Mouse (Mus musculus) kidney, embryonic 16.5 days (tissue): Measurements from ENCODE around the gene Vps53. TPM values are rescaled to one million over a fixed set of nuclear protein-coding genes. Genes with fewer than 3 reads are reported as not detected.

ENCODE experiments used
- ATAC-seq: fragments of 200-750 bp; cut with Nextera tagmentation; 2 replicates; pipeline ENCODE4 v1.8.0; 2017; ENCODE audit warnings: moderate TSS enrichment; ENCODE audit not compliant: low FRiP score, low TSS enrichment
- H3K27ac ChIP-seq: fragments of 300-500 bp; sonication (generic); 2 replicates; pipeline ENCODE4 v1.5.1; 2014; ENCODE audit warnings: low read length
- H3K27me3 ChIP-seq: fragments of 300-500 bp; sonication (generic); 2 replicates; pipeline ENCODE4 v1.6.1; 2014; ENCODE audit warnings: low read length, control low read depth, mixed read lengths; ENCODE audit not compliant: insufficient read depth
- H3K36me3 ChIP-seq: fragments of 300-500 bp; sonication (generic); 2 replicates; pipeline ENCODE4 v1.6.1; 2014; ENCODE audit warnings: low read length, control low read depth, mixed read lengths; ENCODE audit not compliant: insufficient read depth
- H3K4me1 ChIP-seq: fragments of 300-500 bp; sonication (generic); 2 replicates; pipeline ENCODE4 v1.6.1; 2014; ENCODE audit warnings: low read length, control low read depth, mixed read lengths; ENCODE audit not compliant: insufficient read depth
- H3K4me2 ChIP-seq: fragments of 300-500 bp; sonication (generic); replicated peaks from 2 replicates; pipeline ENCODE4 v1.6.1; 2014; ENCODE audit warnings: low read depth, low read length
- H3K4me3 ChIP-seq: fragments of 300-500 bp; sonication (generic); 2 replicates; pipeline ENCODE4 v1.5.1; 2014; ENCODE audit warnings: mild to moderate bottlenecking, low read length
- H3K9ac ChIP-seq: fragments of 300-500 bp; sonication (generic); replicated peaks from 2 replicates; pipeline ENCODE4 v1.6.1; 2014; ENCODE audit warnings: low read length
- H3K9me3 ChIP-seq: fragments of 300-500 bp; sonication (generic); 2 replicates; pipeline ENCODE4 v1.6.1; 2016; ENCODE audit warnings: low read length, control low read depth
- WGBS: fragments of 180-500 bp; shearing (Covaris S2); extraction: QIAGEN DNeasy Blood & Tissue Kit; methylation state at CpG from one replicate; pipeline ENCODE4 v1.1.7; 2014; 5-methylcytosine and 5-hydroxymethylcytosine counted together
- polyA plus RNA-seq: library from polyadenylated mRNA; unstranded; fragments of >200 nt; fragmentation: Nextera tagmentation; extraction: Ambion mirVana; gene quantifications from 2 replicates; pipeline ENCODE4 v1.2.1, GENCODE M21; 2015

Gene Vps53
- polyA plus RNA-seq, 1 experiment from 2014 or later: 46.9 TPM

DNA sequence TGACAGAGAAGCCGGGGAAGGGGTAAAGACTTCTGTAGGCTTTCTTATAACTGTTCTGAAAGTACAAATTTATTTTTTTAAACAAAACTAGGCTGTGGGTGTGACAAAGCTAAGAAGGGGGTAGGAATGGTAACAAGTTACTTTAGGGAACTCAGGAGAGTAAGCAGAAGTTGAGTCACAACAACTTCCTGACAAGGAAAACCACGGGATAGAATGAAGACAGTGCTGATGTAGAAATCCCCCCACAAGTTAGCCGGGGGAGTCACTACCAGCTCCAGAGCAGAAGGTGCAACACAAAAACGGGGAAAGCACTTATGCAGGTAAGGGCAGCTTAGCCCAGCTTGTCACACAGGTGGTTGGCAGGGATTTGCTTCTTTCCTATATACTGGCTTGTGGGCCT is 90.9 kb downstream of the Vps53 start:
- no peak overlapping the region for H3K9ac ChIP-seq
- no peaks in the 10 kb centered on the region for H3K9me3 ChIP-seq
- no peak overlapping the region for H3K4me3 ChIP-seq
- WGBS: 78% methylated on average over 4 of the region's 4 CpGs
- no peak for ATAC-seq
- no peaks in the 10 kb centered on the region for H3K4me1 ChIP-seq
- no peak overlapping the region for H3K4me2 ChIP-seq
- H3K27ac ChIP-seq: no peak overlapping the region
- H3K27me3 ChIP-seq: no peaks in the 10 kb centered on the region
- H3K36me3 ChIP-seq: peaks cover 3% of the 10 kb centered on the region; the same call in 1 of the 2 replicates

DNA sequence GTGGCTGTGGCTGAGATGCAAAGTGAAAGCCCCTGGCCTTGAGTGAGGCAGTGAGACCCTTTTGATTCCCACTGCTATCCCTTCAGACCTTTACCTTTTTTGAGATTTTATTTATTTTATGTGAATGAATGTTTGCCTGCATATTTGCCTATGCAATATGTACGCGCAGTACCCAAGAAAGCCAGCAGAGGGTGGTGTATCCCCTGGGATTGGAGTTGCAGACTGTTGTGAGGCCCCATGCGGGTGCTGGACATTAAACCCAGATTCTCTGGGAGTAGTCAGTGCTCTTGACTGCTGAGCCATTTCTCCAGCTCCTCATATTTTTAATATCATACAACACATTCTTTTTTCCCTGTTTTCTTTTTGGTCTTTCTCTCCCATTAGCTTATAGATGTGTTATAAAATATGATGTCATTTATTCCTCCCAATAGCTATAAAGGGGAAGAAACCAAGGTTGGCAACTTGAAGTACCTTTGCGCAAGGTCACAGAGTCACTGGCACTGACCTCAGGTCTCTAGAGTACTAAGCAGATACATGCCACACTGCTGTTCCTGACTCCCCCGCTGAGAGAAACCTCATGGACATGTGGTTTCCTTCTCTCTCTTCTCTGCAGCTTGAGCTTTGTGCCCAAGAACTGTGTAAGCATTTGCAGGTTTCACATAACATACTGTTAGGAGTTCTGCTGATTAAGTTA is 93.4 kb downstream of the Vps53 start:
- H3K27me3 ChIP-seq: no peaks in the 10 kb centered on the region
- WGBS: 82% methylated on average over 5 of the region's 5 CpGs

DNA sequence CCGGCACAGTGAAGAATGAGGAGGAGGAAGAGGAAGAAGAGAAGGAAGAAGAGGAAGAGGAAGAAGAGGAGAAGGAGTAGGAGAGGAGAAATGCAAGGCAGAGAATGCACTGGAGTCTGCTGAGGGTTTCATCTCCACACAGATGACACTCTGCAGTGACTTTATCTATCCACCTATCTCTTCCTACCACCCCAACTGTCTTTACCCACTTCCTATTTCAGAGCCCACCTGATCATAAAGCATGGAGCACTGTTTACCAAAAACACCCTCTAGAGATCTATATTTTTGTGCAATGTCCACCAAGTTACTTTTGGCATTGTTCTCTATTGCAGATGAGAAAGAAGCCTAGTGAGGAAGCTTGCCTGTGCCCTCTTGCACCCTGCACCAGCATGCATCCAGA is 94.5 kb downstream of the Vps53 start:
- Histone ChIP-seq H3K9ac (no peak overlapping the region), H3K36me3 (peaks cover 8% of the 10 kb centered on the region; the same call in 1 of the 2 replicates), H3K4me1 (no peaks in the 10 kb centered on the region), H3K9me3 (no peaks in the 10 kb centered on the region), H3K27me3 (no peaks in the 10 kb centered on the region), H3K27ac (no peak overlapping the region), H3K4me3 (no peak overlapping the region), H3K4me2 (no peak overlapping the region)
- ATAC-seq: no peak
- WGBS: 78% methylated on average over 1 of the region's 1 CpGs

More for the DNA sequence above, 93.4 kb downstream of the Vps53 start:
- Histone ChIP-seq H3K36me3 (peaks cover 8% of the 10 kb centered on the region; the same call in 1 of the 2 replicates), H3K9ac (no peak overlapping the region), H3K4me3 (no peak overlapping the region), H3K27ac (no peak overlapping the region), H3K4me2 (no peak overlapping the region), H3K9me3 (no peaks in the 10 kb centered on the region), H3K4me1 (no peaks in the 10 kb centered on the region)
- no peak for ATAC-seq

DNA sequence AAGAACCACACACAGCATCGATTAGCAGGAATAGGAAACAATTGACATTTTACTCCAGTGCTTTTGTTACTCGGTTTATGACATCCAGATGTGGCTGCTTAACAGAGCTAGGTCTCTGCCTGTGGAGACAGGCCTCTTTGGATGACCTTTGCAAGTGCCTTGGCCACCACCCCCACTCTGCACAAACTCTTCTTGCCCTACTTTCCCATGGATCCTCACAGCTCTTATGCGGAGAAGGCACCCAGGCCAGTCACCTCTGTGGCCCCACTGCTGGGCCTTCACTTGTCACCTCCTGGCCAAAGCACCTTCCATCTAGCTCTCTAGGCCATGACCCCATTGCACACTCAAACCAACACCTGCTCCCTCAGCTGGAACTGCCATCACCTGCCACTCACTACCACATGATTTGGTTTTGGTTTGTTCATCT is 95.5 kb downstream of the Vps53 start:
- Histone ChIP-seq H3K27me3 (no peaks in the 10 kb centered on the region), H3K4me1 (no peaks in the 10 kb centered on the region), H3K9ac (no peak overlapping the region), H3K4me2 (no peak overlapping the region), H3K9me3 (no peaks in the 10 kb centered on the region), H3K27ac (no peak overlapping the region), H3K4me3 (no peak overlapping the region), H3K36me3 (peaks cover 8% of the 10 kb centered on the region; the same call in 1 of the 2 replicates)
- WGBS: 34% methylated on average over 3 of the region's 3 CpGs
- ATAC-seq: no peak

DNA sequence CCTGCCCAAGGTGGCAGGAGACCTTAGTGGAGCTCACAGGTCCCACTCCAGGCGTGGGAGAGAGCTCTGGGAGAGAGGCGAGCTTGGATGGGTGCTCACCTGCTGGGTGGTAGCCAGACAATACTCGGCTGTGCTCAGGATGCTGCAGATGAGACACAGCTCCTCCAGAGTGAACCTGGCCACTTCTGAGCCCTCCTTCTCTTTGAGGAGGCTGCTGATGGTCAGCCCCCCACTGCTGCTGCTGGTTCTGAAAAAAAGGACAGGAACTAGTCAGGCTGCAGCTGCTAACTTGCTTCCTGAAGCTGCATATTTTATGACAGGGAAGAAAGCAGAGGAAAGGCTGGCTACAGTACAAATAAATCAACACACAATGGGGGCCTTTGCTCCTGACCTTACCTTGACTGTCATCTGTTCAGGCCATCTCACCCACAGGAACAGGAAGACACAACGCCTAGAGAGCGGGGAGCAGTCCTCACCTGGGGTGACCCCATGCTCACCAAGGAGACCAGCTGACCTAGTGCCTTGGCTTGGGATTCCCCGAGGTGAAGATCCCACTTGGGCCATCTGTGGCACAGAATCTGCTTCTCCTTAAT is 98.3 kb downstream of the Vps53 start:
- H3K9me3 ChIP-seq: no peaks in the 10 kb centered on the region
- no peaks in the 10 kb centered on the region for H3K4me1 ChIP-seq
- no peak overlapping the region for H3K9ac ChIP-seq
- no peak overlapping the region for H3K4me3 ChIP-seq
- ATAC-seq: 0 out of 2 replicates have a peak, but pooled peaks have one; percentile 49
- WGBS: 83% methylated on average over 6 of the region's 6 CpGs
- peak overlapping the region; percentile 54; the same call in 1 of the 2 replicates for H3K27ac ChIP-seq
- H3K36me3 ChIP-seq: peaks cover 7% of the 10 kb centered on the region; the same call in 1 of the 2 replicates
- no peaks in the 10 kb centered on the region for H3K27me3 ChIP-seq
- H3K4me2 ChIP-seq: no peak overlapping the region

DNA sequence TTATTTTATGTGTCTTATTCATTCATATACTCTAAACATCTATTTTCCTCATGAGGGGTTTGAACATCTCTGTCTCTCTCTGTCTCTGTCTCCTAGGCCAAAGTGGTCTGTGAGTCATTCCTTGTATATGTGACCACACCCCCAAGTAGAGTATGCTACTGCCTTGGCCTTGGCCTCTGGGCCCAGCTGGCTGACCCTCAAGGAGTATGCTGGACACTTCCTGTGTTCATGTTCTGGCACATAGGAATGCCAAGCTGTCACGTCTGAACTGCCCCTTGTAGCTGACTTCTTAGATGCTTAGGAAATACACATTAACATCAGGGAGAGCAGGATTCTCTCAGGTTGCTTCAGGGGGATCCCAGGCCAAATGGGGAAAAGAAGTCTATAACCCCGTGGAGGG is 99.2 kb downstream of the Vps53 start:
- H3K4me1 ChIP-seq: no peaks in the 10 kb centered on the region
- H3K4me3 ChIP-seq: no peak overlapping the region
- peaks cover 7% of the 10 kb centered on the region; the same call in 1 of the 2 replicates for H3K36me3 ChIP-seq
- H3K9ac ChIP-seq: no peak overlapping the region
- no peak overlapping the region for H3K4me2 ChIP-seq
- H3K27me3 ChIP-seq: no peaks in the 10 kb centered on the region
- 50% methylated on average over 2 of the region's 2 CpGs for WGBS
- H3K27ac ChIP-seq: no peak overlapping the region
- no peaks in the 10 kb centered on the region for H3K9me3 ChIP-seq
- ATAC-seq: no peak

DNA sequence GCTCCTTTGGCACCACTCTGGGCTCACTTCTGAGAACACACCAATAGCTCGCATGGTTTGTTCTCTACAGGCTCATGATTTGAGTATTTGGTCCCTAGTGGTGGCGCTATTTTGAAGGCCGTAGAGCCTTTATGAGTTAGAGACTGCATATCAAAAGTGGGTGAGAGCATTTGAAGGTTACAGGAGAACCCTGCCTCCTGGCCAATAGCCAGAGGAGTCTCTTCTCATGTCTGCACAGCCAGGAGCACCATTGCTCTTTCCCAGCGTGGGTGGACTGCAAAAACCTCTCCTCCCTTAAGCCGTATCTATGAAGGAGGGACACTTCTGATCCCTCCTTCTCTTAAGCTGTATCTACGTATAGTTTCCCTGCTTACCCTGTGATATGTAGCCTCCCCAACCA is 102.1 kb downstream of the Vps53 start:
- no peaks in the 10 kb centered on the region for H3K9me3 ChIP-seq
- H3K27me3 ChIP-seq: no peaks in the 10 kb centered on the region
- peaks cover 7% of the 10 kb centered on the region; the same call in 1 of the 2 replicates for H3K36me3 ChIP-seq
- no peak overlapping the region for H3K27ac ChIP-seq
- no peak overlapping the region for H3K4me3 ChIP-seq
- H3K9ac ChIP-seq: no peak overlapping the region
- H3K4me2 ChIP-seq: no peak overlapping the region
- WGBS: 85% methylated on average over 6 of the region's 6 CpGs
- no peak for ATAC-seq
- no peaks in the 10 kb centered on the region for H3K4me1 ChIP-seq

DNA sequence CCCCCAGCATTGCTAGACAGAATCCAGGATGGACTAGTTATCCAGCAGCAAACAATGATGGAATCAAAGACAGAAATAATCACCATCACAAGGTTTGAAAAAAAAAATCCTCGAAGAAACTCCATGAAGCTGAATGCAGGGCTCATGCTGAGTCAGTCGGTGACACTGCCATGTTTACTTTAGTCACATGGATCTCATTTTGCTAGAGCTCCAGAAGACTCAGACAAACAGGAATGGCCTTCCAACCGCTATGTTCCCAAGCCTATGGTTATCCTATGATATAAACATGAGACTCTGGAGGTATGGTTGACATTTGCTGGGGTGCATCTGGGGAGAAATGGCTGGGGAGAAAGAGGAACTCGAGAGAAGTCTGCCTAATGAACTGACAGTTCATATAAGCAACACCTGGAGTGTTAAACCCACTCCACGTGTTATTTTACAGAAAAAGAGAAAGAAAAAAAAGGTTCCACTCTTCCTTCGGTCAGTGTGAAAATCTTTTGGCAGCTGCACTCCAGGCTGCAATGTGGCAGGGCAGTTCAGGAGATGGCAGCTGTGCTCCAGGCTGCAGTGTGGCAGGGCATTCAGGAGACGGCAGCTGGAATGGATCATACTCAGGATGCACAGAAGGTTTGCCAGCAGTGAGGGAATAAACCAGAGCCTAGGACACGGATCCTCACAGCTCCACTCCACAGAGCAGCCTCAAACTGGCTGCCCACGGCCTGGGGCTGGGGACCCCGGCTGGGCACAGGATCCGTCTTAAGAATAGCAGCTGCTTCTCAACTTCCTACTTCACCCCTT is 105.0 kb downstream of the Vps53 start:
- WGBS: 53% methylated on average over 11 of the region's 11 CpGs
- Histone ChIP-seq H3K4me3 (no peak overlapping the region), H3K27ac (no peak overlapping the region), H3K27me3 (no peaks in the 10 kb centered on the region), H3K9me3 (no peaks in the 10 kb centered on the region), H3K4me1 (0 out of 2 replicates have a peak, but pooled peaks cover 4% of the 10 kb centered on the region), H3K9ac (no peak overlapping the region), H3K36me3 (peaks cover 2% of the 10 kb centered on the region; the same call in 1 of the 2 replicates), H3K4me2 (no peak overlapping the region)
- no peak for ATAC-seq

DNA sequence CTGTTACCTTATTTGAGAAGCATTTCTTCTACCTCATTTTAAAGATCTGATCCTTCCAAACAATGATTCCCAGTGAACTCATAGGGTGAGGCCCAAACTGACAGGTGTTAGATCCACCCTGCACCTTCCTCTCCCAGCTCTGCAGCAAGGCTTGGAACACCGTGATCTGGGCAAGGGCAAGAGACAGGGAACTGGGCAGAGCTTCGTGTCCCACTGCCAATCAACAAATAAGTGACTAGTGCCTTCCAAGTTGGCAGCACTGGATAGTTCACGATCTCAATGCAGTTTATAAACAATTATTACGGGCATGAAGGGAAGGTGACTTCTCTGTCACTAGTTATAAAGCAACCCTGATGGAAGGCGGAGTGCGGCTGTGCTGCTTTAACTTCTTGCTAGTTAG is 109.6 kb downstream of the Vps53 start:
- no peak overlapping the region for H3K4me2 ChIP-seq
- no peak overlapping the region for H3K4me3 ChIP-seq
- 0 out of 2 replicates have a peak, but pooled peaks cover 8% of the 10 kb centered on the region for H3K4me1 ChIP-seq
- no peaks in the 10 kb centered on the region for H3K9me3 ChIP-seq
- no peak overlapping the region for H3K9ac ChIP-seq
- H3K27ac ChIP-seq: no peak overlapping the region
- H3K27me3 ChIP-seq: no peaks in the 10 kb centered on the region
- 87% methylated on average over 6 of the region's 6 CpGs for WGBS
- no peaks in the 10 kb centered on the region for H3K36me3 ChIP-seq
- ATAC-seq: no peak
